Mouse (Mus musculus): ENCODE measurements around the gene Actr3b. TPM values are rescaled to one million over a fixed set of nuclear protein-coding genes. Genes with fewer than 3 reads are reported as not detected.

Gene Actr3b
- polyA plus RNA-seq, 3 experiments from 2014 or later = 1.1 to 1.4 (median 1.1) TPM

DNA sequence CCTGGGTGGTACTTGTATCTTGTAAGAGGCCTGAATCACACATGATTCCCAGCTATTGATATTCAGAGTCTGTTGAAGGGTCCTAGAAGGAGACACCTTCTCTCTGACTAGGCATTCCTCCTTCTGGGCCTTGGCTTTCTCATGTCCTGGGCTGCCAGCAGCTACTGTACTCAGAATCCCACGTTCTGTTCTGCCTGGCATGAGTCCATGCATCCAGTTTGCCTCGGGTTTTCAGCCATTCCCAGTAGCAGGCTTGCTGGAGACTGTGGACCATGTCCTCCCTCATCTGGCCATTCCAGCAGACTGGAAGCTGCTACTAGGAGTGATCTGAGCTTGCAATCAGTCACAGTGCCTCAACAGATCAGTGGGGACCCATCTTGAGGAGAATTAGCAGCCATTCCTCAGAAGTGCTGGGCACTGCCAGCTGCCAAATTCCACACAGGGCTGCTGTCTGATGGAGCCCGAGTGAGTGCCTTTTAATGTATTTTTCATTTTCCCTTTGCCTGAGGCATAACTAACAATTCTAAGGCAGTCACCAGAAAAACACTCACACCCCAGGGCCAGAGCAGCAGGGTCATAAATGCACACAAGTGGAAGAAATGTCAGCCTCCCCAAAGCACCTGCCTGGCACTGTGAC, 130.1 kb downstream of the Actr3b start:
- no peak for ATAC-seq

DNA sequence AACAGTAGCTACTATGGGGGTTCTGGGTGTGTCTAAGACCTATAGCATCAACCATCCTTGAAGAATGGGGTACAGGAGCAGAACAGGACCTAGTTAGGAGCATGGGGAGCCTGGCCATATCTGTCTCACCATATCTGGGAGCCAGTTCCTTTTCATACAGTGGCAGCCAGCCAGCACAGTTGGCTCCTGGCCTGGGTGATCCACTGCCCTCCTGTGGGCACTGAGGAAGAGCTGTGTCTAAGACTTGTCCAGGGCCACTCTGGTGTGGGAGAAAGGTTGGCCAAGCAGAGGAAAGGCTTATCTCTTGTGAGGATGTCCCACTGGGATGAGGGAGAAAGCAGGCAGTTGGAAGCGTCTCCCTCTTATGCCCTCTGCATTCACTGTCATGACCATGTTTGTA, 131.5 kb downstream of the Actr3b start:
- no peak for ATAC-seq

Other genes starting within 250 kb of the Actr3b start
- under 1 TPM in 1 of 3 experiments, not detected in 2; 0.23 TPM for gene Cct8l1, start 243.9 kb upstream of the Actr3b start, polyA plus RNA-seq (2017; shearing (Covaris generic))
- 1 to 10 TPM; 2.9 to 6.3 (median 4.7) TPM for gene Xrcc2, start 54.2 kb upstream of the Actr3b start, polyA plus RNA-seq (2017; shearing (Covaris generic))
- gene Gm21663, start 182.4 kb downstream of the Actr3b start, polyA plus RNA-seq (2017; shearing (Covaris generic)) = not detected
- gene Gm21671, start 194.4 kb downstream of the Actr3b start, polyA plus RNA-seq (2017; shearing (Covaris generic)) = not detected
- not detected for gene Gm21680, start 212.7 kb downstream of the Actr3b start, polyA plus RNA-seq (2017; shearing (Covaris generic))
- gene Gm21698, start 228.7 kb downstream of the Actr3b start, polyA plus RNA-seq (2017; shearing (Covaris generic)) = not detected
- gene Gm1979, start 244.8 kb downstream of the Actr3b start, polyA plus RNA-seq (2017; shearing (Covaris generic)) = not detected